Mouse (Mus musculus): ENCODE data around the gene Ssh2.

Ssh2 gene

DNA sequence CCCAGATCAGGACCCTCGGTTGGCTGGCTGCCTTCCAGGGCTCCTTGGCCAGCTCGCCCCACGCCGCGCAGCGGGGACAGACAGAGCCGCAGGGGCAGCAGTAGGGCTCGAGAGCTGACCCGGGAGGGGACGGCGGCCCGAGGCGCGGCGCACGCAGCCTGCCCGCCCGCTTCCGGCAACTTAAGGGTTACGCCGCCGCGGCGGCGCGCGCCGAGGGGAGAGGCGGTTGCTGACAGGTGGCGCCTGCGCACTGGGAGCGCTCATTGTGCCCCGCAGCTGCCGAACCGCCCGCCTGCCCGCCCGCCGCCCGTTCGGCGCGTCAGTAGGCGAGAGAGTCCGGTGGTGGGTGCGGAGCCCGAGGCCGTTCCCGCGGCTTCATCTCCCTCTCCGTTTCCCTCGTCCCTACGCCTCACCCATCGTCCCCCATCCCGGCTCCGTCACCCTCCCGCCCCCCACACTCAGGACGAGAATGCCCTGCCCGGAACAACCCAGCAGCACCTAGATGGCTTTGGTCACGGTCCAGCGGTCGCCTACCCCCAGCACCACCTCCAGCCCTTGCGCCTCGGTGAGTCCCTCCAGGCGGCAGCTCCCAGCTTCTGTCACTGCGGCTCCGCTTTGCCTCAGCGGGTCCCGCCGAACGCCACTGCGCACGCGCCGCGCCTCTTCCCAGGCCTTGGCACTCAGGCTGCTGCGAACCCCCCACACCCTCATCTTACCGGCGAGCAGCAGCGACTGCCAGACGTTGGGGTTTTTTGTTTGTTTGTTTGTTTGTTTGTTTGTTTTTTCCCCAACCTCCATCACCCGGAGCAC lies at the start of gene Ssh2:
Gene Ssh2 (plus strand): TSS at position 337 of the 810 bp plus-strand sequence.
- peak within 1 kb of the TSS; percentile 94 for H3K4me3 ChIP-seq (replicated peaks; ENCODE audit: low read length)
- no peak for TF ChIP-seq NANOG (IDR thresholded peaks at IDR 0.05; ENCODE audit: borderline replicate concordance, low read length)
- no peak for TF ChIP-seq CTCF (conservative IDR thresholded peaks at IDR 0.05; ENCODE audit: low read length)
- TF ChIP-seq POU5F1 (IDR thresholded peaks at IDR 0.05; ENCODE audit: borderline replicate concordance, low read length): no peak
- no peaks in the 10 kb centered on the region for H3K9me3 ChIP-seq (ENCODE audit: low read length)
- peaks cover 19% of the 10 kb centered on the region for H3K27me3 ChIP-seq (ENCODE audit: insufficient read depth, low read length)
- H3K36me3 ChIP-seq (ENCODE audit: insufficient read depth, low read length): no peaks in the 10 kb centered on the region
- peaks cover 13% of the 10 kb centered on the region for H3K4me1 ChIP-seq (replicated peaks; ENCODE audit: low read depth, low read length)

DNA sequence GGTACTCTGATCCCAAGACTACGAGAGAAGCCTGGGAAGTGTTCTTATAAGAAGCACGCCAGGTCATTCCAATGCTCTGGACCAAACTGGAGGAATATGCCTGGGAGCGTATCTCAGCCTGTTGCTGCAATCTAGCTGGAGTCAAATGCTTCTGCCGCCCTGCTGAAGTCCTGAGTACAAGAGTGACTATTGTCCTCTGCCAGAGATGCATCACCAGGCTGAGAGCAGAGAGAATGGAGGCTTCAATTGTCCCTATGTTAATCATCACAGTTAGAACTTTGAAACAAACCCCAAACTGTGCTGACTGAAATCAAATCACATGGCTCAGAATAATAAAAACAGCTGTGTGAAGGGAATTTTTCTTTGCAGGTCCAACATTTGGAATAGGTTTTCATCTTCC lies 42.4 kb upstream of the Ssh2 start:
- Histone ChIP-seq H3K36me3 (ENCODE audit: insufficient read depth, low read length) (no peaks in the 10 kb centered on the region), H3K4me1 (replicated peaks; ENCODE audit: low read depth, low read length) (no peaks in the 10 kb centered on the region), H3K4me3 (replicated peaks; ENCODE audit: low read length) (no peak overlapping the region), H3K27me3 (ENCODE audit: insufficient read depth, low read length) (peaks cover 7% of the 10 kb centered on the region; the same call in 1 of the 2 replicates), H3K9me3 (ENCODE audit: low read length) (no peaks in the 10 kb centered on the region)
- TF ChIP-seq CTCF (conservative IDR thresholded peaks at IDR 0.05; ENCODE audit: low read length): no peak

- Histone ChIP-seq H3K9me3 (ENCODE audit: low read length) (no peaks in the 10 kb centered on the region), H3K4me3 (replicated peaks; ENCODE audit: low read length) (no peak overlapping the region), H3K27me3 (ENCODE audit: insufficient read depth, low read length) (0 out of 2 replicates have a peak, but pooled peaks cover 2% of the 10 kb centered on the region), H3K36me3 (ENCODE audit: insufficient read depth, low read length) (no peaks in the 10 kb centered on the region), H3K4me1 (replicated peaks; ENCODE audit: low read depth, low read length) (no peaks in the 10 kb centered on the region)
- TF ChIP-seq POU5F1 (IDR thresholded peaks at IDR 0.05; ENCODE audit: borderline replicate concordance, low read length) (no peak), CTCF (conservative IDR thresholded peaks at IDR 0.05; ENCODE audit: low read length) (no peak), NANOG (IDR thresholded peaks at IDR 0.05; ENCODE audit: borderline replicate concordance, low read length) (no peak)
Observed at GRCm38 (mm10) chr11:77174531-77174930, 41.6 kb upstream of the Ssh2 start.

- Histone ChIP-seq H3K27me3 (ENCODE audit: insufficient read depth, low read length) (no peaks in the 10 kb centered on the region), H3K4me3 (replicated peaks; ENCODE audit: low read length) (no peak overlapping the region), H3K4me1 (replicated peaks; ENCODE audit: low read depth, low read length) (no peaks in the 10 kb centered on the region), H3K9me3 (ENCODE audit: low read length) (no peaks in the 10 kb centered on the region), H3K36me3 (ENCODE audit: insufficient read depth, low read length) (no peaks in the 10 kb centered on the region)
- no peak for TF ChIP-seq NANOG (IDR thresholded peaks at IDR 0.05; ENCODE audit: borderline replicate concordance, low read length)
- TF ChIP-seq POU5F1 (IDR thresholded peaks at IDR 0.05; ENCODE audit: borderline replicate concordance, low read length): no peak
- TF ChIP-seq CTCF (conservative IDR thresholded peaks at IDR 0.05; ENCODE audit: low read length): no peak
Observed at GRCm38 (mm10) chr11:77179771-77180170, 36.3 kb upstream of the Ssh2 start.

DNA sequence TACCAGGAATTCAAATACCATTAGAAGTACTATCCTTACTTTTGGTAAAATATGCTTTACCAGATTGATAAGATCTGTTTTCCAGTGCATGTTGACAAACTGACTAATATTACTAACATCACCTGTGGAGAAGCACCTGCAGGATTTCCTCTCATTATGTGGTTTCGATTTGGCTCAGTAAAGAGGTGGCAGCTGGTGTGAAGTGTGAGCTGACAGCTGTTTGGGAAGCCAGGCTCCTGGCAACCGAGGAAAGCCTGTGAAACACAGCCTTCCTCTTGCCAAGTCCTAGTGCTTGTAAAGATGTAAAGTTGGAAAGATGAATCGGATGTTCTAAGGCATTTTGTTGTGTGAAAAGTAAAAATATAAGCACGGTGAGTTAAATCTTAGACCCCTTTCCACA lies 35.2 kb upstream of the Ssh2 start:
- TF ChIP-seq NANOG (IDR thresholded peaks at IDR 0.05; ENCODE audit: borderline replicate concordance, low read length) (no peak), CTCF (conservative IDR thresholded peaks at IDR 0.05; ENCODE audit: low read length) (no peak), POU5F1 (IDR thresholded peaks at IDR 0.05; ENCODE audit: borderline replicate concordance, low read length) (no peak)
- no peaks in the 10 kb centered on the region for H3K36me3 ChIP-seq (ENCODE audit: insufficient read depth, low read length)
- H3K4me3 ChIP-seq (replicated peaks; ENCODE audit: low read length): no peak overlapping the region
- H3K9me3 ChIP-seq (ENCODE audit: low read length): no peaks in the 10 kb centered on the region
- no peaks in the 10 kb centered on the region for H3K4me1 ChIP-seq (replicated peaks; ENCODE audit: low read depth, low read length)
- no peaks in the 10 kb centered on the region for H3K27me3 ChIP-seq (ENCODE audit: insufficient read depth, low read length)

- no peaks in the 10 kb centered on the region for H3K4me1 ChIP-seq (replicated peaks; ENCODE audit: low read depth, low read length)
- no peak for TF ChIP-seq CTCF (conservative IDR thresholded peaks at IDR 0.05; ENCODE audit: low read length)
- TF ChIP-seq NANOG (IDR thresholded peaks at IDR 0.05; ENCODE audit: borderline replicate concordance, low read length): no peak
- TF ChIP-seq POU5F1 (IDR thresholded peaks at IDR 0.05; ENCODE audit: borderline replicate concordance, low read length): no peak
- no peak overlapping the region for H3K4me3 ChIP-seq (replicated peaks; ENCODE audit: low read length)
- no peaks in the 10 kb centered on the region for H3K36me3 ChIP-seq (ENCODE audit: insufficient read depth, low read length)
- no peaks in the 10 kb centered on the region for H3K9me3 ChIP-seq (ENCODE audit: low read length)
- H3K27me3 ChIP-seq (ENCODE audit: insufficient read depth, low read length): no peaks in the 10 kb centered on the region
Observed at GRCm38 (mm10) chr11:77181528-77181927, 34.6 kb upstream of the Ssh2 start.

DNA sequence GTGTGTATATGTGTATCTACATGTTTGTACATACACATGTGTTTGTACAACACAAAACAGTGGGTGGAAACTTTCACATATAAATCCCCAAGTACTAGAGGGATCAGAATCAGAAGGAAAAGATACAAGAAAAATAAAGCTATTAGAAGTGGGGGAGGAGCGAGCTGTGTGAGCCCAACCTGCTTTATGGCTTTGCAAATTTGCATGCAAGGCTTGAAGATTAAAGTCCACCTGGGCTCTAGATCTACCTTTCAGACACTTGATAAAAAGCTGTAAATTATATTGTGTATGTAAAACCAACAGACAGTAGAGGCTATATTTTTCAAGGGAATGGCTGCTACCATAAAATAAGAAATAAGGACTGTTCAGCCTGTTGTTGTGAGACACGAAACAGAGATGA lies 34.0 kb upstream of the Ssh2 start:
- H3K4me1 ChIP-seq (replicated peaks; ENCODE audit: low read depth, low read length): no peaks in the 10 kb centered on the region
- H3K4me3 ChIP-seq (replicated peaks; ENCODE audit: low read length): no peak overlapping the region
- no peaks in the 10 kb centered on the region for H3K9me3 ChIP-seq (ENCODE audit: low read length)
- TF ChIP-seq NANOG (IDR thresholded peaks at IDR 0.05; ENCODE audit: borderline replicate concordance, low read length) (no peak), POU5F1 (IDR thresholded peaks at IDR 0.05; ENCODE audit: borderline replicate concordance, low read length) (no peak), CTCF (conservative IDR thresholded peaks at IDR 0.05; ENCODE audit: low read length) (no peak)
- no peaks in the 10 kb centered on the region for H3K36me3 ChIP-seq (ENCODE audit: insufficient read depth, low read length)
- no peaks in the 10 kb centered on the region for H3K27me3 ChIP-seq (ENCODE audit: insufficient read depth, low read length)

DNA sequence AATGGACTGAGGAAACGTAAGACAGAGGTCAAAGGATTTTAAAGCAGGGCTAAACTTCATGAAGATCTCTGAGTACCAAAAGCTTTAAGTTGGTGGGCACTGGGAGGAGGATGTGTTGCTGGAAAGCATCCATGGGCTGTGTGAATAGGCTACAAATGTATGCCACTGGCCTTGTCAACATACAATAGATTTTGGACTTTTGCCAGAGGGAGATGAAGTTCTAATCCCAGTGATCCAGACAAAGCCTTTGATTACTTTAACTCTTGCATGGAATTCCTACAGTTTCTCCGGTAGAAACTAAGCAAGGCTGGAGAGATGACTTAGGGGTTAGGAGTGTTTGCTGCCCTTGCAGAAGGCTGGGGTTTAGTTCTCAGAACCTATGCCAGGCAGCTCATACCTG lies 33.5 kb upstream of the Ssh2 start:
- no peaks in the 10 kb centered on the region for H3K27me3 ChIP-seq (ENCODE audit: insufficient read depth, low read length)
- no peak overlapping the region for H3K4me3 ChIP-seq (replicated peaks; ENCODE audit: low read length)
- H3K4me1 ChIP-seq (replicated peaks; ENCODE audit: low read depth, low read length): no peaks in the 10 kb centered on the region
- H3K9me3 ChIP-seq (ENCODE audit: low read length): no peaks in the 10 kb centered on the region
- no peaks in the 10 kb centered on the region for H3K36me3 ChIP-seq (ENCODE audit: insufficient read depth, low read length)
- no peak for TF ChIP-seq POU5F1 (IDR thresholded peaks at IDR 0.05; ENCODE audit: borderline replicate concordance, low read length)
- TF ChIP-seq NANOG (IDR thresholded peaks at IDR 0.05; ENCODE audit: borderline replicate concordance, low read length): no peak
- no peak for TF ChIP-seq CTCF (conservative IDR thresholded peaks at IDR 0.05; ENCODE audit: low read length)

GRCm38 (mm10) chr11:77184926-77185325 lies 31.2 kb upstream of the Ssh2 start:
- Histone ChIP-seq H3K4me3 (replicated peaks; ENCODE audit: low read length) (no peak overlapping the region), H3K4me1 (replicated peaks; ENCODE audit: low read depth, low read length) (no peaks in the 10 kb centered on the region), H3K9me3 (ENCODE audit: low read length) (no peaks in the 10 kb centered on the region), H3K27me3 (ENCODE audit: insufficient read depth, low read length) (no peaks in the 10 kb centered on the region), H3K36me3 (ENCODE audit: insufficient read depth, low read length) (no peaks in the 10 kb centered on the region)
- TF ChIP-seq POU5F1 (IDR thresholded peaks at IDR 0.05; ENCODE audit: borderline replicate concordance, low read length): no peak
- no peak for TF ChIP-seq NANOG (IDR thresholded peaks at IDR 0.05; ENCODE audit: borderline replicate concordance, low read length)
- TF ChIP-seq CTCF (conservative IDR thresholded peaks at IDR 0.05; ENCODE audit: low read length): no peak
